Mouse (Mus musculus) forebrain, embryonic 13.5 days (tissue): ENCODE results near the gene Fam167b. TPM values are rescaled to one million over a fixed set of nuclear protein-coding genes. Genes with fewer than 3 reads are reported as not detected.

ENCODE experiments used
- microRNA-seq: library from miRNA; unstranded; fragments of <30 nt; microRNA quantifications from one replicate; pipeline ENCODE4, GENCODE M21; 2016
- polyA plus RNA-seq: library from polyadenylated mRNA; unstranded; fragments of >200 nt; fragmentation: Nextera tagmentation; extraction: Ambion mirVana; gene quantifications from 2 replicates; pipeline ENCODE4 v1.2.1, GENCODE M21; 2015

The Fam167b gene
- polyA plus RNA-seq, 1 experiment from 2014 or later = 0.31 TPM

Small RNA genes lying within 50 kb of the gene (microRNA-seq; reads per million reads assigned to microRNA genes)
- not detected for gene Mir8119

Other genes with a start within 250 kb of the Fam167b start
- gene Rbbp4, start 243.2 kb downstream of the Fam167b start, polyA plus RNA-seq = 534 and 564 TPM in 2 replicates
- gene Zbtb8os, start 242.9 kb downstream of the Fam167b start, polyA plus RNA-seq = 33.8 and 36.2 TPM in 2 replicates
- 12.9 and 13.6 TPM in 2 replicates for gene Zbtb8a, start 200.4 kb downstream of the Fam167b start, polyA plus RNA-seq
- 4.3 and 5.3 TPM in 2 replicates for gene Zbtb8b, start 137.7 kb downstream of the Fam167b start, polyA plus RNA-seq
- 32.8 and 33.6 TPM in 2 replicates for gene Bsdc1, start 117.0 kb downstream of the Fam167b start, polyA plus RNA-seq
- gene Tssk3, start 87.5 kb downstream of the Fam167b start, polyA plus RNA-seq = not detected in 2 replicates
- gene Fam229a, start 87.4 kb downstream of the Fam167b start, polyA plus RNA-seq = not detected in 2 replicates
- 1,756 and 1,774 TPM in 2 replicates for gene Marcksl1, start 65.0 kb downstream of the Fam167b start, polyA plus RNA-seq
- gene Hdac1, start 35.8 kb downstream of the Fam167b start, polyA plus RNA-seq = 189 and 191 TPM in 2 replicates
- gene Lck, start 4.9 kb downstream of the Fam167b start, polyA plus RNA-seq = 7.6 and 9.2 TPM in 2 replicates
- gene Eif3i, start 22.1 kb upstream of the Fam167b start, polyA plus RNA-seq = 251 and 261 TPM in 2 replicates
- gene Tmem234, start 22.1 kb upstream of the Fam167b start, polyA plus RNA-seq = 186 and 193 TPM in 2 replicates
- gene Dcdc2b, start 35.7 kb upstream of the Fam167b start, polyA plus RNA-seq = 2.3 and 4.5 TPM in 2 replicates
- 30.1 and 31.5 TPM in 2 replicates for gene Iqcc, start 40.5 kb upstream of the Fam167b start, polyA plus RNA-seq
- gene Ccdc28b, start 45.4 kb upstream of the Fam167b start, polyA plus RNA-seq = 97.7 and 104 TPM in 2 replicates
- 75.9 and 79.8 TPM in 2 replicates for gene Txlna, start 62.5 kb upstream of the Fam167b start, polyA plus RNA-seq
- gene Kpna6, start 94.2 kb upstream of the Fam167b start, polyA plus RNA-seq = 14.4 and 15.8 TPM in 2 replicates
- gene Tmem39b, start 118.3 kb upstream of the Fam167b start, polyA plus RNA-seq = 15.5 and 21.1 TPM in 2 replicates
- 190 TPM in 2 replicates for gene Khdrbs1, start 163.8 kb upstream of the Fam167b start, polyA plus RNA-seq
- 358 and 389 TPM in 2 replicates for gene Ptp4a2, start 232.7 kb upstream of the Fam167b start, polyA plus RNA-seq